Mouse (Mus musculus) MEL (cell line): ENCODE measurements around the gene 2200002D01Rik. TPM values are rescaled to one million over a fixed set of nuclear protein-coding genes. Genes with fewer than 3 reads are reported as not detected.

Experiments
- DNase-seq: peaks from one replicate; pipeline ENCODE4 v3.0.0; 2011; ENCODE audit warnings: low read depth, low spot score
- H3K27ac ChIP-seq: 2 replicates; pipeline ENCODE4 v1.5.1; 2012; ENCODE audit warnings: low read depth, mild to moderate bottlenecking, control low read depth, low read length, moderate library complexity; ENCODE audit not compliant: control insufficient read depth
- H3K27me3 ChIP-seq, 2 experiments: fragments of 150-350 bp in 1 of 2; sonication (generic) in 1 of 2; 2 replicates each; pipeline ENCODE4 v1.6.1; 2012; ENCODE audit warnings: low read length in 2 of 2, mild to moderate bottlenecking in 2 of 2, improper control_type of control experiment in 1 of 2, moderate library complexity in 1 of 2; ENCODE audit not compliant: insufficient read depth in 2 of 2, control insufficient read depth in 1 of 2
- H3K36me3 ChIP-seq, 2 experiments: 2 replicates each; pipeline ENCODE4 v1.6.1; 2012 to 2014; ENCODE audit warnings: low read length in 2 of 2, improper control_type of control experiment in 1 of 2, inconsistent platforms in 1 of 2, mild to moderate bottlenecking in 1 of 2; ENCODE audit not compliant: insufficient read depth in 2 of 2, control insufficient read depth in 1 of 2
- H3K4me1 ChIP-seq, 2 experiments: fragments of 150-350 bp in 1 of 2; sonication (generic) in 1 of 2; 2 replicates each; pipeline ENCODE4 v1.6.1; 2012; ENCODE audit warnings: low read length in 2 of 2, improper control_type of control experiment in 1 of 2, mild to moderate bottlenecking in 1 of 2; ENCODE audit not compliant: insufficient read depth in 2 of 2, control insufficient read depth in 1 of 2
- H3K4me3 ChIP-seq, 2 experiments: fragments of 150-350 bp in 1 of 2; sonication (generic) in 1 of 2; 2 replicates each; pipeline ENCODE4 v1.5.1; 2012; ENCODE audit warnings: low read depth in 2 of 2, low read length in 2 of 2, mild to moderate bottlenecking in 2 of 2, moderate library complexity in 2 of 2, control low read depth in 1 of 2, improper control_type of control experiment in 1 of 2; ENCODE audit not compliant: control insufficient read depth in 1 of 2, insufficient read depth in 1 of 2
- H3K79me2 ChIP-seq: 2 replicates; pipeline ENCODE4 v1.6.1; 2012; ENCODE audit warnings: mild to moderate bottlenecking, low read length, moderate library complexity; ENCODE audit not compliant: control insufficient read depth, poor library complexity, insufficient read depth
- H3K9ac ChIP-seq: 2 replicates; pipeline ENCODE4 v1.6.1; 2012; ENCODE audit warnings: low read depth, mild to moderate bottlenecking, control low read depth, low read length, moderate library complexity; ENCODE audit not compliant: control insufficient read depth, poor library complexity, severe bottlenecking
- H3K9me3 ChIP-seq: fragments of 150-350 bp; sonication (generic); replicated peaks from 2 replicates; pipeline ENCODE4 v1.6.1; 2012; ENCODE audit warnings: mild to moderate bottlenecking, low read length, improper control_type of control experiment, moderate library complexity; ENCODE audit not compliant: insufficient read depth
- CHD1 ChIP-seq: IDR thresholded peaks from 2 replicates; pipeline ENCODE4 v1.6.1; 2012; ENCODE audit warnings: low read depth, mild to moderate bottlenecking, inconsistent platforms, low read length, improper control_type of control experiment
- CHD2 ChIP-seq: IDR thresholded peaks from 2 replicates; pipeline ENCODE4 v1.6.1; 2011; ENCODE audit warnings: low read length, improper control_type of control experiment
- CTCF ChIP-seq, 3 experiments: IDR thresholded peaks in 2 of 3; conservative IDR thresholded peaks in 1 of 3; 2 replicates each; pipeline ENCODE4 v1.5.1; 2011 to 2012; ENCODE audit warnings: low read length in 3 of 3, low read depth in 2 of 3, mild to moderate bottlenecking in 2 of 3, improper control_type of control experiment in 1 of 3, inconsistent platforms in 1 of 3, mixed read lengths in 1 of 3, moderate library complexity in 1 of 3; ENCODE audit not compliant: control insufficient read depth in 1 of 3, insufficient read depth in 1 of 3, poor library complexity in 1 of 3, severe bottlenecking in 1 of 3
- E2F4 ChIP-seq: IDR thresholded peaks from 2 replicates; pipeline ENCODE4 v1.6.1; 2011; ENCODE audit warnings: low read depth, low read length, improper control_type of control experiment, borderline replicate concordance
- ELF1 ChIP-seq: IDR thresholded peaks from 2 replicates; pipeline ENCODE4 v1.6.1; 2014; ENCODE audit warnings: low read depth, mild to moderate bottlenecking, inconsistent platforms, low read length, improper control_type of control experiment, moderate library complexity
- GABPA ChIP-seq: IDR thresholded peaks from 2 replicates; pipeline ENCODE4 v1.6.1; 2012; ENCODE audit warnings: low read depth, mild to moderate bottlenecking, inconsistent platforms, low read length, improper control_type of control experiment, moderate library complexity
- GATA1 ChIP-seq: IDR thresholded peaks from 2 replicates; pipeline ENCODE4 v1.6.1; 2011; ENCODE audit warnings: low read depth, low read length, improper control_type of control experiment
- HCFC1 ChIP-seq: IDR thresholded peaks from 2 replicates; pipeline ENCODE4 v1.6.1; 2012; ENCODE audit warnings: low read depth, mild to moderate bottlenecking, inconsistent platforms, low read length, improper control_type of control experiment, moderate library complexity
- JUND ChIP-seq: IDR thresholded peaks from 2 replicates; pipeline ENCODE4 v1.6.1; 2011; ENCODE audit warnings: low read depth, mild to moderate bottlenecking, improper control_type of control experiment, low read length
- KAT2A ChIP-seq: conservative IDR thresholded peaks from 2 replicates; pipeline ENCODE4 v1.6.1; 2012; ENCODE audit warnings: low read depth, low read length, improper control_type of control experiment, inconsistent platforms
- MAFK ChIP-seq: IDR thresholded peaks from 2 replicates; pipeline ENCODE4 v1.6.1; 2011; ENCODE audit warnings: low read depth, mild to moderate bottlenecking, low read length, improper control_type of control experiment, borderline replicate concordance
- MAX ChIP-seq: IDR thresholded peaks from 2 replicates; pipeline ENCODE4 v1.6.1; 2011; ENCODE audit warnings: low read length, improper control_type of control experiment
- MAZ ChIP-seq: IDR thresholded peaks from 2 replicates; pipeline ENCODE4 v1.6.1; 2012; ENCODE audit warnings: low read depth, mild to moderate bottlenecking, inconsistent platforms, low read length, improper control_type of control experiment
- MEF2A ChIP-seq: IDR thresholded peaks from 2 replicates; pipeline ENCODE4 v1.6.1; 2014; ENCODE audit warnings: low read depth, mild to moderate bottlenecking, inconsistent platforms, low read length, improper control_type of control experiment; ENCODE audit not compliant: poor library complexity, insufficient replicate concordance, severe bottlenecking; ENCODE audit errors: extremely low read depth
- MXI1 ChIP-seq: IDR thresholded peaks from 2 replicates; pipeline ENCODE4 v1.6.1; 2011; ENCODE audit warnings: mild to moderate bottlenecking, low read depth, low read length, improper control_type of control experiment
- MYC ChIP-seq: IDR thresholded peaks from 2 replicates; pipeline ENCODE4 v1.6.1; 2011; ENCODE audit warnings: low read depth, mild to moderate bottlenecking, low read length, improper control_type of control experiment, moderate library complexity
- NELFE ChIP-seq: IDR thresholded peaks from 2 replicates; pipeline ENCODE4 v1.6.1; 2011; ENCODE audit warnings: low read depth, low read length, improper control_type of control experiment
- NRF1 ChIP-seq: IDR thresholded peaks from 2 replicates; pipeline ENCODE4 v1.6.1; 2014; ENCODE audit warnings: low read depth, mild to moderate bottlenecking, inconsistent platforms, low read length, improper control_type of control experiment, moderate library complexity; ENCODE audit not compliant: poor library complexity, insufficient read depth, severe bottlenecking
- POLR2AphosphoS2 ChIP-seq: IDR thresholded peaks from 2 replicates; pipeline ENCODE4 v1.6.1; 2011; ENCODE audit warnings: low read length, improper control_type of control experiment
- POLR2AphosphoS5 ChIP-seq: IDR thresholded peaks from 2 replicates; pipeline ENCODE4 v1.6.1; 2012; ENCODE audit warnings: low read depth, borderline replicate concordance, mild to moderate bottlenecking, inconsistent platforms, low read length, moderate library complexity, mixed read lengths
- RAD21 ChIP-seq: IDR thresholded peaks from 2 replicates; pipeline ENCODE4 v1.6.1; 2011; ENCODE audit warnings: mild to moderate bottlenecking, low read depth, low read length, improper control_type of control experiment
- RCOR1 ChIP-seq: IDR thresholded peaks from 2 replicates; pipeline ENCODE4 v1.6.1; 2012; ENCODE audit warnings: low read depth, mild to moderate bottlenecking, inconsistent platforms, low read length, improper control_type of control experiment
- SIN3A ChIP-seq: IDR thresholded peaks from 2 replicates; pipeline ENCODE4 v1.6.1; 2012; ENCODE audit warnings: low read length, improper control_type of control experiment, inconsistent platforms
- SMC3 ChIP-seq: IDR thresholded peaks from 2 replicates; pipeline ENCODE4 v1.6.1; 2011; ENCODE audit warnings: low read depth, low read length, improper control_type of control experiment
- TBP ChIP-seq: IDR thresholded peaks from 2 replicates; pipeline ENCODE4 v1.8.0; 2011; ENCODE audit warnings: low read depth, low read length, improper control_type of control experiment
- TCF12 ChIP-seq: IDR thresholded peaks from 2 replicates; pipeline ENCODE4 v1.6.1; 2014; ENCODE audit warnings: low read depth, mild to moderate bottlenecking, inconsistent platforms, low read length, improper control_type of control experiment, moderate library complexity
- UBTF ChIP-seq: IDR thresholded peaks from 2 replicates; pipeline ENCODE4 v1.6.1; 2012; ENCODE audit warnings: low read depth, mild to moderate bottlenecking, inconsistent platforms, low read length, improper control_type of control experiment, moderate library complexity, borderline replicate concordance; ENCODE audit not compliant: insufficient read depth
- USF1 ChIP-seq: IDR thresholded peaks from 2 replicates; pipeline ENCODE4 v1.6.1; 2014; ENCODE audit warnings: low read depth, mild to moderate bottlenecking, inconsistent platforms, low read length, improper control_type of control experiment, moderate library complexity
- USF2 ChIP-seq, 2 experiments: IDR thresholded peaks; 2 replicates each; pipeline ENCODE4 v1.6.1; 2011 to 2012; ENCODE audit warnings: improper control_type of control experiment in 2 of 2, low read length in 2 of 2, borderline replicate concordance in 1 of 2, inconsistent platforms in 1 of 2, low read depth in 1 of 2, mild to moderate bottlenecking in 1 of 2; ENCODE audit not compliant: insufficient read depth in 1 of 2
- ZC3H11A ChIP-seq: IDR thresholded peaks from 2 replicates; pipeline ENCODE4 v1.6.1; 2012; ENCODE audit warnings: low read depth, mild to moderate bottlenecking, inconsistent platforms, low read length, improper control_type of control experiment
- ZKSCAN1 ChIP-seq: IDR thresholded peaks from 2 replicates; pipeline ENCODE4 v1.6.1; 2012; ENCODE audit warnings: low read depth, mild to moderate bottlenecking, inconsistent platforms, low read length, improper control_type of control experiment, moderate library complexity
- ZMIZ1 ChIP-seq: IDR thresholded peaks from 2 replicates; pipeline ENCODE4 v1.6.1; 2012; ENCODE audit warnings: low read depth, mild to moderate bottlenecking, inconsistent platforms, low read length, improper control_type of control experiment, moderate library complexity
- ZNF384 ChIP-seq: IDR thresholded peaks from 2 replicates; pipeline ENCODE4 v1.6.1; 2012; ENCODE audit warnings: low read depth, mild to moderate bottlenecking, inconsistent platforms, low read length, improper control_type of control experiment
- polyA plus RNA-seq, 2 experiments: library from polyadenylated mRNA; stranded (reverse) in 1 of 2; unstranded in 1 of 2; fragments of >175 nt in 1 of 2; fragments of >200 nt in 1 of 2; gene quantifications; 2 replicates each; pipeline versions ENCODE4 v1.2.1 to v1.2.4; 2012; ENCODE audit warnings: low replicate concordance in 2 of 2, low read depth in 1 of 2; ENCODE audit not compliant: insufficient read length in 2 of 2, insufficient read depth in 1 of 2, missing spikeins in 1 of 2
- total RNA-seq: library from RNA; depleted of rRNA; stranded (reverse); fragments of 300-350 nt; gene quantifications from 2 replicates; pipeline ENCODE4 v1.2.3, GENCODE M21; 2012

Gene 2200002D01Rik
- total and polyA plus RNA-seq, 3 experiments, result 0.85 to 5.4 TPM; not detected in 1

DNA sequence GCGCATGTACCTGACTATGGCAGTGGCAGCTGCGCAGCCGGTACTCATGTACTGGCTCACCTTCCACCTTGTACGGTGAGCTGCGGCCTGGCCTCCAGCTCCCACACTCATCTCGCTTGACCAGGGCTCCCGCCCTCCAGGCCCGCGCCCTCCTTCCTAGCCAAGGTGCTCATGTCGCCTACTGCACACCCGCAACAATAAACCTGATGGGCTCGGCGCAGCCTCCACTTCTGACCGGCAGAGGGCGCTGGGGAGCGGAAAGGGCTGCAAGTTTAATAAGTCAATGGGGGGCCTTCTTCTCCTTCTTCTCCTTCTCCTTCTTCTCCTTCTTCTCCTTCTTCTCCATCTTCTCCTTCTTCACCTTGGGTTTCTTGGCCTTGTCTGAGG is 959 bp downstream of the 2200002D01Rik start:
- Histone ChIP-seq H3K27ac (no peak overlapping the region), H3K79me2 (no peaks in the 10 kb centered on the region), H3K4me1 (no peaks in the 10 kb centered on the region), H3K9me3 (no peaks in the 10 kb centered on the region), H3K36me3 (no peaks in the 10 kb centered on the region), H3K27me3 (no peaks in the 10 kb centered on the region), H3K4me3 (no peak overlapping the region), H3K9ac (no peak overlapping the region)
- peak; percentile 76 for DNase-seq
- no peak for TF ChIP-seq USF2 (IDR thresholded peaks at IDR 0.05; ENCODE audit: borderline replicate concordance in 1 of 2, insufficient read depth in 1 of 2, low read depth in 1 of 2, low read length in 2 of 2)
- TF ChIP-seq E2F4, result no peak
- no peak for TF ChIP-seq TBP
- TF ChIP-seq ZMIZ1, result no peak
- no peak for TF ChIP-seq POLR2AphosphoS2
- no peak for TF ChIP-seq NELFE
- TF ChIP-seq UBTF, result no peak
- TF ChIP-seq MEF2A, result no peak
- TF ChIP-seq HCFC1, result 0 out of 2 replicates have a peak, but pooled peaks have one; percentile 15
- TF ChIP-seq ZKSCAN1, result no peak
- TF ChIP-seq MAZ, result peak; percentile 60; the same call in 1 of the 2 replicates
- 0 out of 2 replicates have a peak, but pooled peaks have one; percentile 10 for TF ChIP-seq TCF12
- no peak for TF ChIP-seq GATA1
- TF ChIP-seq NRF1, result no peak
- TF ChIP-seq ELF1, result no peak
- no peak for TF ChIP-seq CHD1
- no peak for TF ChIP-seq MAX
- no peak for TF ChIP-seq JUND
- TF ChIP-seq KAT2A, result no peak
- no peak for TF ChIP-seq ZNF384
- TF ChIP-seq ZC3H11A, result peak; percentile 64
- peak; percentile 46 for TF ChIP-seq RAD21
- no peak for TF ChIP-seq GABPA
- no peak for TF ChIP-seq SIN3A
- no peak for TF ChIP-seq MXI1
- no peak for TF ChIP-seq POLR2AphosphoS5
- no peak for TF ChIP-seq MAFK
- no peak for TF ChIP-seq RCOR1
- TF ChIP-seq MYC, result no peak
- TF ChIP-seq CTCF (IDR thresholded peaks at IDR 0.05 in 2 of 3, conservative IDR thresholded peaks at IDR 0.05 in 1 of 3; ENCODE audit: control insufficient read depth in 1 of 3, insufficient read depth in 1 of 3, low read depth in 2 of 3, low read length in 3 of 3, poor library complexity in 1 of 3, severe bottlenecking in 1 of 3), result peak; percentile 81 to 99 (median 89)
- no peak for TF ChIP-seq CHD2
- TF ChIP-seq USF1, result no peak
- peak; percentile 87 for TF ChIP-seq SMC3
